Mouse (Mus musculus) adrenal gland, adult (tissue): Measurements from ENCODE around the gene 2210011C24Rik.
A peak's percentile ranks its signal among the peaks of the same experiment; 100 is the strongest.

ENCODE experiments used
- DNase-seq, 2 experiments: peaks; one replicate each; pipeline ENCODE4 v3.0.0; 2022 to 2023; ENCODE audit warnings: low spot score in 1 of 2; ENCODE audit not compliant: inconsistent age in 2 of 2

2210011C24Rik gene

GRCm38 (mm10) chr8:83967701-83968100 is 44.3 kb downstream of the 2210011C24Rik start:
- no peak for DNase-seq

GRCm38 (mm10) chr8:83964015-83964765 is 47.8 kb downstream of the 2210011C24Rik start:
- DNase-seq: peak; percentile 77 to 92
